Mouse (Mus musculus) heart, postnatal 0 days (tissue): ENCODE measurements at regions not wholly inside any gene's neighbourhood (a gene's known extent, or its start where the extent isn't known, plus 50 kb on each side); places are given as distances from the start of the nearest gene placed in this dataset.

Source experiments
- ATAC-seq: fragments of 200-750 bp; cut with Nextera tagmentation; 2 replicates; pipeline ENCODE4 v1.8.0; 2017; ENCODE audit warnings: low read depth, moderate number of reproducible peaks, moderate library complexity; ENCODE audit not compliant: insufficient read depth
- DNase-seq: peaks from one replicate; pipeline ENCODE4 v3.0.0-alpha.2; 2016; ENCODE audit warnings: low spot score
- H3K27ac ChIP-seq: fragments of 300-500 bp; sonication (generic); 2 replicates; pipeline ENCODE4 v1.5.1; 2014; ENCODE audit warnings: low read depth, mild to moderate bottlenecking
- H3K27me3 ChIP-seq: fragments of 300-500 bp; sonication (generic); 2 replicates; pipeline ENCODE4 v1.6.1; 2014; ENCODE audit warnings: low read length, mixed read lengths; ENCODE audit not compliant: control insufficient read depth, insufficient read depth
- H3K36me3 ChIP-seq: fragments of 300-500 bp; sonication (generic); replicated peaks from 2 replicates; pipeline ENCODE4 v1.6.1; 2014; ENCODE audit warnings: low read length, mixed read lengths; ENCODE audit not compliant: control insufficient read depth, insufficient read depth
- H3K4me1 ChIP-seq: fragments of 300-500 bp; sonication (generic); 2 replicates; pipeline ENCODE4 v1.6.1; 2014; ENCODE audit warnings: antibody characterized with exemption; ENCODE audit not compliant: control insufficient read depth, insufficient read depth
- H3K4me2 ChIP-seq: fragments of 300-500 bp; sonication (generic); 2 replicates; pipeline ENCODE4 v1.6.1; 2014; ENCODE audit warnings: low read depth, mild to moderate bottlenecking, low read length, moderate library complexity
- H3K4me3 ChIP-seq: fragments of 300-500 bp; sonication (generic); 2 replicates; pipeline ENCODE4 v1.5.1; 2014; ENCODE audit warnings: low read depth, low read length
- H3K9ac ChIP-seq: fragments of 300-500 bp; sonication (generic); replicated peaks from 2 replicates; pipeline ENCODE4 v1.6.1; 2014; ENCODE audit warnings: low read depth, low read length, mixed read lengths
- H3K9me3 ChIP-seq: fragments of 300-500 bp; sonication (generic); replicated peaks from 2 replicates; pipeline ENCODE4 v1.6.1; 2016; ENCODE audit warnings: low read length; ENCODE audit not compliant: control insufficient read depth
- CTCF ChIP-seq: IDR thresholded peaks from 2 replicates; pipeline ENCODE4 v1.5.1; 2016; ENCODE audit warnings: antibody characterized with exemption, control low read depth, low read depth
- EP300 ChIP-seq: IDR thresholded peaks from 2 replicates; pipeline ENCODE4 v1.6.1; 2016; ENCODE audit warnings: antibody characterized with exemption, low read depth
- WGBS: fragments of 180-500 bp; shearing (Covaris S2); extraction: QIAGEN DNeasy Blood & Tissue Kit; methylation state at CpG from one replicate; pipeline ENCODE4 v1.1.7; 2014; 5-methylcytosine and 5-hydroxymethylcytosine counted together

GRCm38 (mm10) chr13:75590836-75591235 lies 115.7 kb upstream of the Ell2 start:
- no peaks in the 10 kb centered on the region for H3K27me3 ChIP-seq
- WGBS, result 44% methylated on average over 2 of the region's 2 CpGs
- no peak overlapping the region for H3K9ac ChIP-seq
- no peaks in the 10 kb centered on the region for H3K36me3 ChIP-seq
- ATAC-seq (no peak), DNase-seq (no peak)
- H3K9me3 ChIP-seq, result no peaks in the 10 kb centered on the region
- TF ChIP-seq CTCF (no peak), EP300 (no peak)
- no peak overlapping the region for H3K4me3 ChIP-seq
- no peak overlapping the region for H3K4me2 ChIP-seq
- H3K27ac ChIP-seq, result no peak overlapping the region
- no peaks in the 10 kb centered on the region for H3K4me1 ChIP-seq

GRCm38 (mm10) chr13:75596856-75597255 lies 109.7 kb upstream of the Ell2 start:
- DNase-seq (no peak), ATAC-seq (no peak)
- 68% methylated on average over 2 of the region's 2 CpGs for WGBS
- H3K27me3 ChIP-seq, result no peaks in the 10 kb centered on the region
- no peak overlapping the region for H3K27ac ChIP-seq
- no peaks in the 10 kb centered on the region for H3K9me3 ChIP-seq
- no peak overlapping the region for H3K4me3 ChIP-seq
- no peak overlapping the region for H3K9ac ChIP-seq
- TF ChIP-seq CTCF (no peak), EP300 (no peak)
- no peaks in the 10 kb centered on the region for H3K36me3 ChIP-seq
- no peak overlapping the region for H3K4me2 ChIP-seq
- H3K4me1 ChIP-seq, result no peaks in the 10 kb centered on the region

- H3K27ac ChIP-seq, result no peak overlapping the region
- H3K36me3 ChIP-seq, result no peaks in the 10 kb centered on the region
- no peak overlapping the region for H3K4me3 ChIP-seq
- no peaks in the 10 kb centered on the region for H3K4me1 ChIP-seq
- no peak for DNase-seq
- no peaks in the 10 kb centered on the region for H3K27me3 ChIP-seq
- ATAC-seq, result no peak
- no peak overlapping the region for H3K9ac ChIP-seq
- TF ChIP-seq EP300 (no peak), CTCF (no peak)
- no peak overlapping the region for H3K4me2 ChIP-seq
- no peaks in the 10 kb centered on the region for H3K9me3 ChIP-seq
These were observed 108.4 kb upstream of the Ell2 start for GRCm38 (mm10) chr13:75598186-75598585.

- H3K36me3 ChIP-seq, result no peaks in the 10 kb centered on the region
- H3K4me3 ChIP-seq, result no peak overlapping the region
- no peaks in the 10 kb centered on the region for H3K4me1 ChIP-seq
- no peak for TF ChIP-seq EP300
- H3K9ac ChIP-seq, result no peak overlapping the region
- no peak overlapping the region for H3K4me2 ChIP-seq
- DNase-seq (no peak), ATAC-seq (no peak)
- no peaks in the 10 kb centered on the region for H3K9me3 ChIP-seq
- no peak overlapping the region for H3K27ac ChIP-seq
- 94% methylated on average over 1 of the region's 1 CpGs for WGBS
- no peaks in the 10 kb centered on the region for H3K27me3 ChIP-seq
These were observed 107.9 kb upstream of the Ell2 start for GRCm38 (mm10) chr13:75598675-75599074.

GRCm38 (mm10) chr13:75623229-75623628 lies 83.3 kb upstream of the Ell2 start:
- Histone ChIP-seq H3K9me3 (no peaks in the 10 kb centered on the region), H3K4me1 (no peaks in the 10 kb centered on the region), H3K27me3 (no peaks in the 10 kb centered on the region), H3K4me2 (no peak overlapping the region), H3K9ac (no peak overlapping the region), H3K27ac (no peak overlapping the region), H3K4me3 (no peak overlapping the region), H3K36me3 (no peaks in the 10 kb centered on the region)
- ATAC-seq (no peak), DNase-seq (no peak)
- 73% methylated on average over 3 of the region's 3 CpGs for WGBS
- TF ChIP-seq CTCF (no peak), EP300 (no peak)

- Histone ChIP-seq H3K4me3 (no peak overlapping the region), H3K27me3 (no peaks in the 10 kb centered on the region), H3K9me3 (no peaks in the 10 kb centered on the region), H3K36me3 (no peaks in the 10 kb centered on the region), H3K4me2 (no peak overlapping the region), H3K9ac (no peak overlapping the region), H3K4me1 (no peaks in the 10 kb centered on the region), H3K27ac (no peak overlapping the region)
- WGBS, result 47% methylated on average over 1 of the region's 1 CpGs
- ATAC-seq, result peak; percentile 70
- DNase-seq, result no peak
- TF ChIP-seq CTCF, result no peak
- TF ChIP-seq EP300, result no peak
These were observed 79.2 kb upstream of the Ell2 start for GRCm38 (mm10) chr13:75627405-75627804.
